Mouse (Mus musculus) lung, postnatal 10 days (tissue): Measurements from ENCODE around the gene Gm11060.

Experiments used
- DNase-seq: peaks from one replicate; pipeline ENCODE4 v3.0.0; 2021

Gene Gm11060

DNA sequence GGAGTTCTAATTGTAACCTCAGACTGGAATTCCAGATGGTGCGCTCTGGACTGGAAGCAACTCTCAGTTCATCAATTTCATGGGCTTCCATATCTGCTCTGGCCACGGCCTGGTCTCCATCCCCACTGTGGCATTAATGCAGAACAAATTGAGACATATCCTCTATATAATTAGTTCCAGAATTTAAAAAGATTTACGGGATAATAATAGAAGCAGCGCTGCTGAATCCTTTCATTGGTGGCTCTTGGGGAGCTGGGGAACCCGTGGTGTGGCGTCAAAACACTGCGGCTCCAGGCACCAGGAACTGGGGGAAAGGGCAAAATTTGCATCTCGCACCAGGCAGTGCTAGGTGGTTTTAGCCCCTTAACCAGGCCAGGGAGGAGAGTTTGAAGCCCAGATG lies 30.4 kb downstream of the Gm11060 start:
- no peak for DNase-seq

- DNase-seq = no peak
Observed at GRCm38 (mm10) chr2:105122886-105123285, 31.1 kb downstream of the Gm11060 start.

DNA sequence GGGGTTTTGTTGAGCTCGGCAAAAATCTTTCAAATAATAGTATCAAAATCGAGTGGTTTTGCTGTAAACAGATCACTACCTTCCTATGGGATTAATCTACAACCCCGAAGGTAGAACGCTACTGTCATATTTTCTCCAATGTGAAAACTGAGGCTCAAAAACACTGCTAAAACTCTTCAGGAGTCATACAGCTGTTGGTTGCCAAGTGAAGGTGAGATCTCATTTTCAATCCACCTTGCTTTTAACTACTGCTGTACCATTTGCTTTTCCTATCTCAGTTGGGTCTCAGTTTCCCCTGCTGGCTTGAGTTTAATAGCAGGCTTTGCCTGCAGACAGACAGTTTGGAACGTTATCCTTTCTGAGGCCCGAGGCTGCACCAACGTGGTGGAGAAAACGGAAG lies 31.6 kb downstream of the Gm11060 start:
- DNase-seq = no peak

- DNase-seq = no peak
Observed at GRCm38 (mm10) chr2:105123881-105124280, 32.1 kb downstream of the Gm11060 start.

DNA sequence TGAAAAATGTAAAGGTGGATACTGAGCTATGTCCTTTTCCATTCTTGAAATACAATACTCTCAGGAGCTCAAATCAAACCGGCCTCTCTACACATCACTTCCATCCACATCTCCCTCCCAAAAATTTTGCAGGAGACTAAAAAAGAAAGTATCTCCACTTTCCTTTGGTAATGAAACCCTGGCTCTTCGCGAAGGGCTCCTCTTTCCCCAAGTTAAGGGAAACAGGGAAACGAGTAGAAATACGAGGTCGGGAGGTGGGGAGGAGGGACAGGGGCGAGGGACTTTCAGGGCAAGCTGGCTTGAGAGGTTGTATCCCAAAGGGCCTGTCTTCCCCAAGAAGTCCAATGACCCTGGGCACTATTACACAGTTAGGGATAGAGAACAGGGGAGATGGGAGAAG lies 32.6 kb downstream of the Gm11060 start:
- no peak for DNase-seq

- no peak for DNase-seq
Observed at GRCm38 (mm10) chr2:105125205-105125604, 33.4 kb downstream of the Gm11060 start.

DNA sequence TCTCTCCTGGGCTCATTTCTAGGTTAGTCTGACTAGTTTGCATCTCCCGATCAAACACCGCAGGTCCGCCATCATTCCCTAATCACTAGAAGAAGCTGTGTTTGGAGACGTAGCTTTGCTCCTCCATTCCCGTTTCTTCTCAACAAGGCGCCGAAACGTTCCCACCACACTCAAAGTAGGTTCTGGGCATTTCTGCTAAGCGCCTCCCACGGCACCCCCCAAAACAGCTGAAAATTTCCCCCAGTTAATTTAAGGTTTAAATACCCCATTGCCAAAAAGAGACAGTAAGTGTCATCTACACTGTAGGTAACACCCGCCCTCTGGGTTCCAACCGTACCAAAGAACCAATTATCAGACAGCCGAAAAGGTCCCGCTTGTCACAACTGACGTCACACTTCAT lies 33.8 kb downstream of the Gm11060 start:
- DNase-seq = no peak

DNA sequence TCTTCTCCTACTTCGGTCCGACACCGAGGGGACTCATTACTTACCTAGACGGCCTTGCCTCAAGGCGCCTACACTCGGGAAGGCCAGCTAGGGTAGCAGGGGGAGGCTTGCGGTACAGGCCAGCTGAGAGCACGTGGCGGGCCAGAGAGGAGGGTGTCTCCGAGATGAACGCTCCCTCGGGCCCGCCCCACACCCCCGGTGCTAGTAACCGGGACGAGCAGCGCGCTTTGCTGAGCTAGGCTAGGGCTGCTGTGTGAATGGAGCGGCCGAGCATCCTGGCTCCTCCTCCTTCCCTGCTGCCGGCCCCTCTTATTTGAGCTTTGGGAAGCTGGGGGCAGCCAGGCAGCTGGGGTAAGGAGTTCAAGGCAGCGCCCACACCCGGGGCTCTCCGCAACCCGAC lies 34.5 kb downstream of the Gm11060 start, which contains the start of gene Wt1:
Gene Wt1 (plus strand): TSS at position 251 of the 400 bp plus-strand sequence.
- DNase-seq = peak; percentile 24

- no peak for DNase-seq
Observed at GRCm38 (mm10) chr2:105126691-105127530, 35.1 kb downstream of the Gm11060 start.

- no peak for DNase-seq
Observed at GRCm38 (mm10) chr2:105127531-105128480, 36.0 kb downstream of the Gm11060 start.

DNA sequence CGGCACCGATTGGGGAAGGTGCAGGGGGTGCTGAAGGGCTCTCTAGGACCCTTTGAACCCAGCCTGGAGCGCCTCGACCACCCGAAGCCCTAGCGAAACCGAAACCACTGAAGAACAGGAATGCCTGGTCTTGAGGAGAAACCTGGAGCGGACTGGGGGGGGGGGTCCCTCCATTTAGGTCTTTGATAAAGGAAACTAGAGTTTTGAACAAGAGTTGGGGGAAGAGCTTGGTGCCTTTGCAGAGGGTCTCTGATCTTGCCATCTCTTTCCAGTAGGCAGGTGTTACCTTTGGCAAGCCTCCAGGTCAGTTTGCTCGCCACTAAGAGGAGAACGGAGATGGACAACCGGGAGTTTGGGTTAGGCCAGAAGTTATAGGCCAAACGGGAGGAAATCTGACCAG lies 36.7 kb downstream of the Gm11060 start:
- DNase-seq = no peak

GRCm38 (mm10) chr2:105130351-105131060 lies 38.7 kb downstream of the Gm11060 start:
- DNase-seq = no peak

- no peak for DNase-seq
Observed at GRCm38 (mm10) chr2:105131061-105131810, 39.4 kb downstream of the Gm11060 start.

DNA sequence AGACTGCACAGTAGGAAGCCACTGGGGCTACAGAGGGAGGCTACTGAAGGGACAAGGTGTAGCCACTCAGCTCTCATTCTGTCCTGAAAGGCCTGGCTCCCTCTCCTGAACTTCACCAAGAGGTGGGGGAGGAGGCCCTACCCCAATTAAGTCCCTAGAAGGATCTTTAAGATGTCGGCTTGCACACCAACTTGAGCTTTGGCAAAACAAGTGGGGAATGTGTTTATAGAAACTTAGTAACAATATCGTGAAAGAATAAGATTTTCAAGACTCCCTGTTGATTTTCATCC lies 39.9 kb downstream of the Gm11060 start:
- DNase-seq = no peak

DNA sequence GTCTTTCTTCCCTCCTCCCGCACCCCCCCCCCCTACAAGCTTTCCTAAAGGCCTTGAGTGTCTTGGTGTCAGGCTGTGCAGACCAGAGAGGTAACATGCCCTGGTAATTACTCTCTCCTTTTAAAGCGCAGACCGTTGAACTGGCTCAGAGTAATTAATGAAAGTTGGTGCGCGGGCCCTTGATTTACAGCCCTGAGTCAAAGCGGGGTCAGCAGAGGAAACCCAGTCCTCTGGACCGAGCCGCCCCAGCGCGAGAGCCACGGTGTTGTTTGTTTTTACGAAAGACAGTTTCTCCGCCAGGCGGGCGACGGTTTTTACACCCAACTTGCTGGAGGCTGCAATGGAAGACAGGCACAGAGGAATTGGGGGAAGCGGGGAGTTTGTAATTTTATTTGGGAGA lies 40.5 kb downstream of the Gm11060 start:
- DNase-seq = no peak

DNA sequence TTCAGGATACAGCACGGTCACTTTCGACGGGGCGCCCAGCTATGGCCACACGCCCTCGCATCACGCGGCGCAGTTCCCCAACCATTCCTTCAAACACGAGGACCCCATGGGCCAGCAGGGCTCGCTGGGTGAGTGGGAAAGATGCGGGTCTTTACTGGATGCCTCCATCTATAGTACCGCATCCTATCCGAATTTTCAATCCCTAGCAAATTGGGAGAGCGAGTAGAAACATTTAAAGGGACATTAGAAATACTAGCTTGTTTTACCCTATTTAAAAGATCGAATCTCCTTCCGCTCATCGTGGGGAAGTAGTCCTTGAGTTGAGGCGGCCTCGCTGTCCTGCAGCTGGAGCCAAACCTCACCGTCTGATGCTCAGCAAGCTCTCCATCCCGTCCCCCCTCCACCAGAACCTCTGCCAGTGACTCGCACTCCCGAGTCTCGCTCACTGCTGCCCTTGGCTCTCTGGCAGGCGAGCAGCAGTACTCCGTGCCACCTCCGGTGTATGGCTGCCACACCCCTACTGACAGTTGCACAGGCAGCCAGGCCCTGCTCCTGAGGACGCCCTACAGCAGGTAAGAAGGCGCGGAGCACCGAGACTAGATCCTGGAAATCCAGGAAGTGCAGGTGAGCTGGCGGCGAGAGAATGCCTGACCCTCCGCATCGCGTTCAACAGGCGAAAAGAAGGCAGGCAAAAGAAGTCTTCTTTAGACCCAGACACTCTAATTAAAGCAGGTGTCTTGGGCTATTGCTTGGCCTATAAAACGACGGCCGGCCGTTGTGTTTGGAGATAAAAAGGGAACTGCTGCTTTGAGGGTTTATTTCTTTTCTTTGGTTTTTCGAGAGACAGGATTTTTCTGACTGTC lies 41.3 kb downstream of the Gm11060 start:
- DNase-seq = no peak

DNA sequence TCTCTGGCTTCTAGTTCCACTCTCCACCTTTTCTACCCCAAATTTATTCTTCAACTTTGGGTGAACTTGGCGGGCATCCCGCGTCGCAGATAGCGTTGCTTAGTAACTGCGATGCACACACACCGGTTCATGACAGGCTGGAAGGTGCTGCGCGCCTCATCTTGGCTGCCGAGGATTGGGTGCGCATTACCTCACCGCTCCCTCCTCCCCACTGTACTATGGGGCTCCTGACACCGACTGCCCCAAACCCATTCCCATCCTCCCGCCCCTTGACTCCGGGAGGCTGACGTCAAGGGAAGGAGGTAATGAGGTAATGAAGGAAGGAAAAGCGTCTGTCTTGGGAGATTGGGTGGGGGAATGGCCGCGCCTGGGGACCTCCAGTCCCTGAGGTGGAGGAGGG lies 42.5 kb downstream of the Gm11060 start:
- DNase-seq = no peak

DNA sequence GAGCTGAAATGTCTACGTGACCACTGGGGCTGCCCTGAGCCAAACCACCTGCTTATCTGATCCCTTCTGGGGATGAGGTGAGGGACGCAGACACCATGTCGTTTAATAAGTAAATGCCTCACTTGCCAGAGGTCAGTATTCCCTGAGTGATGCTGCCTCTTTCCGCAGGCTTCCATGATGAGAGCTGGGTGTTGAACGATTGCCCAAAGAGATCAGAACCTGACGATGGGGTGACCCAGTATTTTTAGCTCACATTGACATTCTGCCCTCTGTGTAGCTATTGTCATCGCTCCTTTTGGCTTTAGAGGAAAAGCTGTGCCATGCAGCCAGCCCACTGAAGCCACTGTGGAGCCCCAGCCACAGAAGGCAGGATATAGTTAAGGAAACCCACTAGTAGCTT lies 47.7 kb downstream of the Gm11060 start:
- no peak for DNase-seq

DNA sequence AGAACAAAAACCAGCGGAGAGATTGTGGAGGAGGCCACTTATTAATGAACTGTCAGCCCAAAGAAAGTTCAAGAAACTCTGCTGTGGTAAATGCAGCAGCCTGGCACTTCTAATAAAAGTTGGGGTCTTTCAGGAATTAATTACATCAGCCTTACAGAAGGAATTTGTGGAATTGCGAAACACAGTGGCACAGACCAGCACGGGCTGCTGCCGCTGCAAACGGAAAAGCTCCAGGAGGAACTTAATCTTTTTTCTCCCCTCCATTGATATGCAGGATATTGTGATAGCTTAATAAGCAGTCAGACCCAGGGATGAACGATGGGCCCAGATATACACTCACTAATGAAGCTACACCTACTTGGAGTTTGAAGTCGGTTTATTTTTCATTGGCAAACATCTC lies 49.6 kb downstream of the Gm11060 start:
- no peak for DNase-seq
